Mouse (Mus musculus): ENCODE data around the gene Pnpla2. TPM values are rescaled to one million over a fixed set of nuclear protein-coding genes. Genes with fewer than 3 reads are reported as not detected.
"Not testable (repeated sequence)": the region's sequence is repeated elsewhere in the genome, so short reads cannot be mapped to it uniquely, and the experiment has no call there.

The Pnpla2 gene
- 19.7 and 19.8 TPM in 2 replicates for polyA plus RNA-seq (2015; fragmentation: Nextera tagmentation; extraction: Ambion mirVana)

DNA sequence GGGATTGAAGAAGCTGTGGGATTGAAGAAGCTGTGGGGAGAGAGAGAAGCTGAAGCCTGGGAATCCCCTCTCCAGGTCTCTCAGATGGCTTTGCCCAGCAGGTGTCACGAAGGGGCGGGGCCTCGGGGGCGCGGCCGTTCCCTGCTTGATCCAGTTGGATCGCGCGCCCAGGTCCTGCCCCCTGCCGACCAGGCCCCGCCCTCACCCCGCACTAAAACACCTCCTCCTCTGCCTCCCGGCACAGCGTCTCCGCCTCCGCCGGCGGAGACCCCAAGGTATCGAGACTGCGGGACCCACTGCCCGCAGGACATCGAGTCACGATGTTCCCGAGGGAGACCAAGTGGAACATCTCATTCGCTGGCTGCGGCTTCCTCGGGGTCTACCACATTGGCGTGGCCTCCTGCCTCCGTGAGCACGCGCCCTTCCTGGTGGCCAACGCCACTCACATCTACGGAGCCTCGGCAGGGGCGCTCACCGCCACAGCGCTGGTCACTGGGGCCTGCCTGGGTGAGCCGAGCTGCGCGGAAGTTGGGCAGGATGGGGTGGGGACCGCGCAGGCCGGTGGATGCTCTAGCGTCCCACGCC lies at the start of gene Pnpla2:
Pnpla2 (plus strand) TSS at position 232 of the 585 bp plus-strand sequence.
- H3K4me3 ChIP-seq: peak within 1 kb of the TSS; percentile 68
- peaks cover 21% of the 10 kb centered on the region for H3K4me1 ChIP-seq (replicated peaks)
- no peaks in the 10 kb centered on the region for H3K9me3 ChIP-seq
- peaks cover 30% of the 10 kb centered on the region for H3K36me3 ChIP-seq
- ATAC-seq (ENCODE audit: low FRiP score, low read depth): peak; percentile 80
- peak within 1 kb of the TSS; percentile 63 for H3K9ac ChIP-seq
- peak within 1 kb of the TSS; percentile 61 for H3K27ac ChIP-seq (replicated peaks)
- H3K27me3 ChIP-seq: peaks cover 10% of the 10 kb centered on the region
- peak within 1 kb of the TSS; percentile 89 for H3K4me2 ChIP-seq
- under 1% methylated on average over 43 of the region's 45 CpGs for WGBS

- H3K27me3 ChIP-seq: no peaks in the 10 kb centered on the region
- no peak overlapping the region for H3K4me2 ChIP-seq
- no peak overlapping the region for H3K4me3 ChIP-seq
- H3K9me3 ChIP-seq: no peaks in the 10 kb centered on the region
- H3K27ac ChIP-seq (replicated peaks): no peak overlapping the region
- H3K9ac ChIP-seq: no peak overlapping the region
- no peak for ATAC-seq (ENCODE audit: low FRiP score, low read depth)
- H3K4me1 ChIP-seq (replicated peaks): peaks cover 7% of the 10 kb centered on the region
- WGBS: 88% methylated on average over 4 of the region's 4 CpGs
- peaks cover 27% of the 10 kb centered on the region for H3K36me3 ChIP-seq
Measured at GRCm38 (mm10) chr7:141405466-141405865, 49.5 kb upstream of the Pnpla2 start.

GRCm38 (mm10) chr7:141407670-141408069 lies 47.3 kb upstream of the Pnpla2 start:
- 95% methylated on average over 7 of the region's 7 CpGs for WGBS
- H3K9ac ChIP-seq; H3K4me2 ChIP-seq; H3K4me3 ChIP-seq; H3K27ac ChIP-seq (replicated peaks); H3K9me3 ChIP-seq; H3K36me3 ChIP-seq; H3K27me3 ChIP-seq; ATAC-seq (ENCODE audit: low FRiP score, low read depth): not testable (repeated sequence)
- H3K4me1 ChIP-seq (replicated peaks): peaks cover 15% of the 10 kb centered on the region

DNA sequence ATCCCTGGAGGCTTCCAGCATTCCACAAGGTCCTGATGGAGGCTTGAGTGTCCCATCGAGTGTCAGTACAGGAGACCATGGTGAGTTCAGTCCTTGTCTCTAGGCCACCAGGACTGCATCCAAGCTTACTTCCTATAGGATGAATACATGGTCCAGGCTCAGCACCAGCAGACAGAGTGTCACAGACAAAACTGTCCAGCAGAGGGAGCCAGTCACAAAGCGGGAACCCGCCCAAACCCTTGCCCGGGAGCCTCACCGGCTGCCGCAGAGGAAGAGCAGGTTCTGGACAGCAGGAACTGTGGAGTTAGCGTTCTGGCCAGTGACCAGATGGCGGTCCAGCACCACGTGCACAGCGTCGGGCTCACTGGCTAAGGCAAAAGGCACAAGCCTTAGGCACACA lies 46.2 kb upstream of the Pnpla2 start:
- H3K4me2 ChIP-seq: 0 out of 2 replicates have a peak overlapping the region, but pooled peaks have one; percentile 26
- H3K9me3 ChIP-seq: no peaks in the 10 kb centered on the region
- H3K4me3 ChIP-seq: no peak overlapping the region
- peaks cover 9% of the 10 kb centered on the region for H3K36me3 ChIP-seq
- H3K9ac ChIP-seq: 0 out of 2 replicates have a peak overlapping the region, but pooled peaks have one; percentile 10
- no peaks in the 10 kb centered on the region for H3K27me3 ChIP-seq
- peak; percentile 58 for ATAC-seq (ENCODE audit: low FRiP score, low read depth)
- H3K4me1 ChIP-seq (replicated peaks): peaks cover 22% of the 10 kb centered on the region
- 0 out of 2 replicates have a peak overlapping the region, but pooled peaks have one; percentile 32 for H3K27ac ChIP-seq (replicated peaks)
- 8% methylated on average over 11 of the region's 11 CpGs for WGBS

DNA sequence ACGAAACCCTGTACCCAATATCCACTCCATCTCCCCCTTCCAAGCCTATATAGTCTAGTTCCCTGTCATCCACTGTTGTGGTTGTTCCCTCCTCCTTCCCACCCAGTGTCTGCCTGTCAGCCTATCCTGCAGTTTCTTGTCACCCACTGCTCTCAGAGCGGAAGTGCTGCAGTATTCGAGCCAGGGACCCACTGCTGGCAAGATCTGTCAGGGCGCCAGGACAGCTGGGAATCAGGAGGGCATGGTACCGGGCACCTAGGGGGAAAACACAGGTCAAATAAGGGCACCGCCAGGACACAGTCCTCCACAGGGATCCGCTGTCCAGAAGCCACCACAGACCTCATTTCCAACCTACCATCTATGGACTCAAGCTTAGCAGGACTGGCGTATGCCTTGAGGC lies 44.4 kb upstream of the Pnpla2 start:
- Histone ChIP-seq H3K4me1 (replicated peaks) (peaks cover 27% of the 10 kb centered on the region), H3K27me3 (no peaks in the 10 kb centered on the region), H3K9me3 (no peaks in the 10 kb centered on the region), H3K36me3 (peaks cover 9% of the 10 kb centered on the region), H3K4me3 (no peak overlapping the region), H3K9ac (no peak overlapping the region), H3K27ac (replicated peaks) (no peak overlapping the region), H3K4me2 (no peak overlapping the region)
- no peak for ATAC-seq (ENCODE audit: low FRiP score, low read depth)
- WGBS: 93% methylated on average over 8 of the region's 8 CpGs

- no peak overlapping the region for H3K4me3 ChIP-seq
- no peak overlapping the region for H3K9ac ChIP-seq
- peaks cover 27% of the 10 kb centered on the region for H3K4me1 ChIP-seq (replicated peaks)
- WGBS: 100% methylated on average over 1 of the region's 1 CpGs
- H3K9me3 ChIP-seq: no peaks in the 10 kb centered on the region
- H3K27ac ChIP-seq (replicated peaks): no peak overlapping the region
- no peak for ATAC-seq (ENCODE audit: low FRiP score, low read depth)
- no peak overlapping the region for H3K4me2 ChIP-seq
- no peaks in the 10 kb centered on the region for H3K27me3 ChIP-seq
- H3K36me3 ChIP-seq: peaks cover 9% of the 10 kb centered on the region
Measured at GRCm38 (mm10) chr7:141411667-141412066, 43.3 kb upstream of the Pnpla2 start.

DNA sequence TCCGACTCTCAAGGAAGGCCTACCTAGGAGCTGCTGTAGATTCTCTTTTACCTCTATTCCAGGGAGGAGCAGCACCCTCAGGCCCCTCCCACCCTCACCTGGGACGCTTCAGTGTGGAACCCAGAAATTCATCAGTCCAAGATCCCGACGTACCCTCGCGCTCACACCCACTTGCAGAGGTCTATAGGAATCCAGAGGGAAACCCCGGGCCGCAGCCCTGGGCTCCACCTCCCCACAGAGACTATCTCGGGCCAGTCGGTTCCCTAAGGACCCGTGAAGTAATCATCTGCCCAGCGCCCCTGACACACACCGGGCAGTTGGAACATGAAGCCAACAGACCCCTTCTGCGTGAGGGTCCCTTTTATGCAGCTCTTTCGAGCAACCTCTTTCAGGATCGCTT lies 41.7 kb upstream of the Pnpla2 start:
- Histone ChIP-seq H3K27ac (replicated peaks) (peak overlapping the region; percentile 89), H3K4me3 (peak overlapping the region; percentile 77), H3K9me3 (no peaks in the 10 kb centered on the region), H3K27me3 (no peaks in the 10 kb centered on the region), H3K9ac (peak overlapping the region; percentile 87), H3K36me3 (peaks cover 2% of the 10 kb centered on the region; the same call in 1 of the 2 replicates), H3K4me2 (peak overlapping the region; percentile 88), H3K4me1 (replicated peaks) (peaks cover 27% of the 10 kb centered on the region)
- peak; percentile 12 for ATAC-seq (ENCODE audit: low FRiP score, low read depth)
- WGBS: 3% methylated on average over 16 of the region's 16 CpGs

DNA sequence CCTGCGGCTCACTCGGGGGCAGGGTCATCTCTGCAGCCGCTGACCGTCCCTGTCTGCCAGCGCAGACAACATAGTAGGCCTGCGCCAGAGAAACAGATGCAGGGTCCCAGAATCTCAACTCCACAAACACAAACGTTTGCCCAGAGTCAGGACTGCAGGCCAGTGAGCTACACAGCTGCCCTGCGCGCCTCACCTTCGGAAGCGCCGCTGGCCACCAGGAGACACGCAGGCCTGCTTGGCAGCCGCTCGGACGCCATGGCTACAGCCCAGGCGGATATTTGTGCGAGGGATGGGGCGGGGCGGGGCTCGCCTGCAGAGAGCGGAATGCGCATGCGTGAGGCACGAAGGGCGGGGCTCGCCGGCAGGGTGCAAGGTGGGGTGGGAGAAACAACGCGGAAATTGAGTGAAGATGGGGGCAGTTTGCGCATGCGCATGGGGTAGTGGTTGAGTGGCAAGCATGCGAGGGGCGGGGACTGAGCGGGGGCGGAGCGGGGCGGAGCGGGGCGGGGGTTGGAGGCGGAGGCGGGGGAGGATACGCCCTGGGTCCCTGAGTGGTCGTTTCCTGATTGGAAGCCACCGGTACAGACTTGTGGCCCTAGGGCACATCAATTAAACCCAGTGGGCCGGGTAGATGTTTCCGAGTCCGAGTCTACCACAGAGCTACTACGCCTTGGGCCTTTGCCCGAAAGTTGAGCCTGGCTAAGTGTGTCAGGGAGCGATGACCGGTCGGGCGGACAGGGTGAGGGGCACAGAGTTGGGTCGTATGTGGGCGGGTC lies 41.0 kb upstream of the Pnpla2 start, which contains the start of gene Gatd1:
Gatd1 (minus strand) TSS at position 328 of the 776 bp plus-strand sequence.
- H3K4me1 ChIP-seq (replicated peaks): peaks cover 24% of the 10 kb centered on the region
- H3K4me3 ChIP-seq: peak within 1 kb of the TSS; percentile 77
- WGBS: under 1% methylated on average over 51 of the region's 56 CpGs
- H3K36me3 ChIP-seq: no peaks in the 10 kb centered on the region; the same call in 1 of the 2 replicates
- peak within 1 kb of the TSS; percentile 88 for H3K4me2 ChIP-seq
- H3K9ac ChIP-seq: peak within 1 kb of the TSS; percentile 87
- H3K9me3 ChIP-seq: no peaks in the 10 kb centered on the region
- H3K27me3 ChIP-seq: no peaks in the 10 kb centered on the region
- peak within 1 kb of the TSS; percentile 89 for H3K27ac ChIP-seq (replicated peaks)
- ATAC-seq (ENCODE audit: low FRiP score, low read depth): peak; percentile 93

DNA sequence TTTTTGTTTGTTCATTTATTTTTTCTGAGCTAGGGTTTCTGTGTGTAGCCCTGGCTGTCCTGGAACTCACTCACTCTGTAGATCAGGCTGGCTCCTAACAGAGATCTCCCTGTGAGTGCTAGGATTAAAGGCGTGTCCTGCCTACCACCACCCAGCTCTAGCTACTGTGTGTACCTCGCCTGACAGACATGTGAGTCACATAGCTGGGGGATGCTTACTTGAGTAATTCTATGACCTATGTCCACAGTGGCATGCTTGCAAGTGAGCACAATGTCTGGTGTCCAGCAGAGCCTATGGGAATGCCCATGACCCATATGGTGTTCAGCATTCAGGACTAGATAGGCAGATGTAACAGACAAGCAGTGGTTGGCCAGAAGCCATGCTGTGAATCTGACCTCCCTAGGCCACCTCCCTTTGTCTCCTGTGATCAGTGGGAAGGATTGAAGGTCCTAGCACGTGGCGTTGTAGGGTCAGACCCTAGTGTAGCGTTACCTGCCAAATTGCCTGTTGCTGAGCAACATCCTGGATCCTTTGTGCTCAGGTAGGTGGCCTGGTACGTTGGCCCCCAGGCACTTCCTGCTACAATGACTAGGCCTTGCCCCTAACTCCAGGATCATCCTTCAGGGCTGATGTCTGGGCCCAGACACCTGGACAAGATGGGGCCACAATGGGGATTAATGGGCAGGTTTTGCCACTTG lies 38.7 kb upstream of the Pnpla2 start:
- peaks cover 20% of the 10 kb centered on the region for H3K4me1 ChIP-seq (replicated peaks)
- 77% methylated on average over 6 of the region's 6 CpGs for WGBS
- no peak overlapping the region for H3K9ac ChIP-seq
- H3K4me2 ChIP-seq: no peak overlapping the region
- H3K36me3 ChIP-seq: no peaks in the 10 kb centered on the region
- H3K4me3 ChIP-seq: no peak overlapping the region
- no peaks in the 10 kb centered on the region for H3K27me3 ChIP-seq
- no peaks in the 10 kb centered on the region for H3K9me3 ChIP-seq
- no peak for ATAC-seq (ENCODE audit: low FRiP score, low read depth)
- no peak overlapping the region for H3K27ac ChIP-seq (replicated peaks)

- Histone ChIP-seq H3K4me3 (no peak overlapping the region), H3K36me3 (no peaks in the 10 kb centered on the region), H3K9me3 (no peaks in the 10 kb centered on the region), H3K27ac (replicated peaks) (no peak overlapping the region), H3K4me1 (replicated peaks) (peaks cover 8% of the 10 kb centered on the region), H3K27me3 (no peaks in the 10 kb centered on the region), H3K9ac (no peak overlapping the region), H3K4me2 (no peak overlapping the region)
- ATAC-seq (ENCODE audit: low FRiP score, low read depth): no peak
- 73% methylated on average over 8 of the region's 8 CpGs for WGBS
Measured at GRCm38 (mm10) chr7:141417731-141418681, 37.0 kb upstream of the Pnpla2 start.

DNA sequence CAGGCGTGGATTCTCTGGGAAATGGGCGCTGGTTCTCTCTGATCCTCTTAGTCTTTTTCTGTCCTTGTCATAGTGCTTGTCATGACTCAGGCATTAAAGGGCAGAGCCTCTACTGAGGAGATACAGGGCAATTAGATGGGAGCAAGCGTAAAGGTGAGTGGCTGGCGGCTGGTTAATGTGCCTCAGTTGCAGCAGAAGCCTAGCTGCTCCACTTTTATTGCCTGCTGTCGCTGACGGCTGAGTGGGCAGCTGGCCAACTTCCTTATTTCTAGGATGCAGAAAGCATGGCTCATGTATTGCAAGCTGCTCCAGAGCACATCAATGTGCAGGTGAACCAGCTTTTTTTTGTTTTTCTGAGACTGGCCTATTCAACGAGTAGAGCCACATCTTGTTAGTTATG lies 36.0 kb upstream of the Pnpla2 start:
- WGBS: 68% methylated on average over 7 of the region's 7 CpGs
- ATAC-seq (ENCODE audit: low FRiP score, low read depth): no peak

More for the DNA sequence above, 36.0 kb upstream of the Pnpla2 start:
- Histone ChIP-seq H3K4me2 (no peak overlapping the region), H3K36me3 (no peaks in the 10 kb centered on the region), H3K9me3 (no peaks in the 10 kb centered on the region), H3K27me3 (no peaks in the 10 kb centered on the region), H3K9ac (no peak overlapping the region), H3K4me1 (replicated peaks) (peaks cover 5% of the 10 kb centered on the region), H3K27ac (replicated peaks) (no peak overlapping the region), H3K4me3 (no peak overlapping the region)
